Mouse (Mus musculus): ENCODE results near the gene Gli3. TPM values are rescaled to one million over a fixed set of nuclear protein-coding genes. Genes with fewer than 3 reads are reported as not detected.
A peak's percentile ranks its signal among the peaks of the same experiment; 100 is the strongest.

Gli3 gene
- polyA plus RNA-seq, 1 experiment from 2014 or later: 4.8 TPM

GRCm38 (mm10) chr13:15461926-15462325, 1.1 kb upstream of the Gli3 start:
- no peaks in the 10 kb centered on the region for H3K9me3 ChIP-seq (replicated peaks; ENCODE audit: control insufficient read depth, low read length, poor library complexity, severe bottlenecking)
- H3K27ac ChIP-seq (ENCODE audit: low read length): no peak overlapping the region
- H3K27me3 ChIP-seq (ENCODE audit: control insufficient read depth, insufficient read depth, low read depth, low read length): peaks cover 3% of the 10 kb centered on the region
- H3K4me1 ChIP-seq (ENCODE audit: control insufficient read depth, insufficient read depth, low read length): peaks cover 13% of the 10 kb centered on the region
- H3K36me3 ChIP-seq (ENCODE audit: control insufficient read depth, insufficient read depth, low read length): no peaks in the 10 kb centered on the region
- H3K4me2 ChIP-seq (ENCODE audit: low read length): peak overlapping the region; percentile 26
- no peak overlapping the region for H3K9ac ChIP-seq (ENCODE audit: low read depth, low read length)
- no peak overlapping the region for H3K4me3 ChIP-seq (ENCODE audit: low read depth, low read length)
- 17% methylated on average over 7 of the region's 7 CpGs for WGBS
- no peak for ATAC-seq

- H3K9ac ChIP-seq (ENCODE audit: low read depth, low read length): peak overlapping the region; percentile 75
- no peaks in the 10 kb centered on the region for H3K9me3 ChIP-seq (replicated peaks; ENCODE audit: control insufficient read depth, low read length, poor library complexity, severe bottlenecking)
- H3K27me3 ChIP-seq (ENCODE audit: control insufficient read depth, insufficient read depth, low read depth, low read length): peaks cover 3% of the 10 kb centered on the region
- 2% methylated on average over 39 of the region's 70 CpGs for WGBS
- peak overlapping the region; percentile 83 for H3K27ac ChIP-seq (ENCODE audit: low read length)
- no peaks in the 10 kb centered on the region for H3K36me3 ChIP-seq (ENCODE audit: control insufficient read depth, insufficient read depth, low read length)
- H3K4me1 ChIP-seq (ENCODE audit: control insufficient read depth, insufficient read depth, low read length): peaks cover 20% of the 10 kb centered on the region
- H3K4me2 ChIP-seq (ENCODE audit: low read length): peak overlapping the region; percentile 98
- peak; percentile 48 for ATAC-seq
- H3K4me3 ChIP-seq (ENCODE audit: low read depth, low read length): peak overlapping the region; percentile 78
These were observed 551 bp downstream of the Gli3 start for GRCm38 (mm10) chr13:15463492-15464080.

GRCm38 (mm10) chr13:15464081-15464526, 1.1 kb downstream of the Gli3 start:
- H3K4me3 ChIP-seq (ENCODE audit: low read depth, low read length): peak overlapping the region; percentile 78
- H3K36me3 ChIP-seq (ENCODE audit: control insufficient read depth, insufficient read depth, low read length): no peaks in the 10 kb centered on the region
- H3K9me3 ChIP-seq (replicated peaks; ENCODE audit: control insufficient read depth, low read length, poor library complexity, severe bottlenecking): no peaks in the 10 kb centered on the region
- H3K4me2 ChIP-seq (ENCODE audit: low read length): peak overlapping the region; percentile 98
- peaks cover 3% of the 10 kb centered on the region for H3K27me3 ChIP-seq (ENCODE audit: control insufficient read depth, insufficient read depth, low read depth, low read length)
- H3K9ac ChIP-seq (ENCODE audit: low read depth, low read length): peak overlapping the region; percentile 75
- peak overlapping the region; percentile 83 for H3K27ac ChIP-seq (ENCODE audit: low read length)
- H3K4me1 ChIP-seq (ENCODE audit: control insufficient read depth, insufficient read depth, low read length): peaks cover 20% of the 10 kb centered on the region
- peak; percentile 46 for ATAC-seq
- WGBS: under 1% methylated on average over 50 of the region's 51 CpGs

GRCm38 (mm10) chr13:15464741-15465250, 1.8 kb downstream of the Gli3 start:
- 3% methylated on average over 11 of the region's 11 CpGs for WGBS

GRCm38 (mm10) chr13:15466496-15466895, 3.5 kb downstream of the Gli3 start:
- Histone ChIP-seq H3K4me3 (ENCODE audit: low read depth, low read length) (no peak overlapping the region), H3K27ac (ENCODE audit: low read length) (no peak overlapping the region), H3K36me3 (ENCODE audit: control insufficient read depth, insufficient read depth, low read length) (no peaks in the 10 kb centered on the region), H3K4me2 (ENCODE audit: low read length) (peak overlapping the region; percentile 29), H3K9me3 (replicated peaks; ENCODE audit: control insufficient read depth, low read length, poor library complexity, severe bottlenecking) (no peaks in the 10 kb centered on the region), H3K4me1 (ENCODE audit: control insufficient read depth, insufficient read depth, low read length) (peaks cover 26% of the 10 kb centered on the region), H3K9ac (ENCODE audit: low read depth, low read length) (no peak overlapping the region), H3K27me3 (ENCODE audit: control insufficient read depth, insufficient read depth, low read depth, low read length) (peaks cover 3% of the 10 kb centered on the region; the same call in 1 of the 2 replicates)
- WGBS: 23% methylated on average over 6 of the region's 6 CpGs
- no peak for ATAC-seq

More at GRCm38 (mm10) chr13:15464741-15465250, 1.8 kb downstream of the Gli3 start:
- H3K9ac ChIP-seq (ENCODE audit: low read depth, low read length): peak overlapping the region; percentile 75; the same call in 1 of the 2 replicates
- peak overlapping the region; percentile 83 for H3K27ac ChIP-seq (ENCODE audit: low read length)
- peaks cover 20% of the 10 kb centered on the region for H3K4me1 ChIP-seq (ENCODE audit: control insufficient read depth, insufficient read depth, low read length)
- H3K4me3 ChIP-seq (ENCODE audit: low read depth, low read length): peak overlapping the region; percentile 78
- peak overlapping the region; percentile 98 for H3K4me2 ChIP-seq (ENCODE audit: low read length)
- no peak for ATAC-seq
- no peaks in the 10 kb centered on the region for H3K36me3 ChIP-seq (ENCODE audit: control insufficient read depth, insufficient read depth, low read length)
- peaks cover 3% of the 10 kb centered on the region for H3K27me3 ChIP-seq (ENCODE audit: control insufficient read depth, insufficient read depth, low read depth, low read length)
- no peaks in the 10 kb centered on the region for H3K9me3 ChIP-seq (replicated peaks; ENCODE audit: control insufficient read depth, low read length, poor library complexity, severe bottlenecking)

GRCm38 (mm10) chr13:15467409-15467808, 4.4 kb downstream of the Gli3 start:
- Histone ChIP-seq H3K36me3 (ENCODE audit: control insufficient read depth, insufficient read depth, low read length) (no peaks in the 10 kb centered on the region), H3K9me3 (replicated peaks; ENCODE audit: control insufficient read depth, low read length, poor library complexity, severe bottlenecking) (no peaks in the 10 kb centered on the region), H3K4me3 (ENCODE audit: low read depth, low read length) (no peak overlapping the region), H3K27ac (ENCODE audit: low read length) (no peak overlapping the region), H3K9ac (ENCODE audit: low read depth, low read length) (no peak overlapping the region), H3K4me1 (ENCODE audit: control insufficient read depth, insufficient read depth, low read length) (peaks cover 27% of the 10 kb centered on the region), H3K27me3 (ENCODE audit: control insufficient read depth, insufficient read depth, low read depth, low read length) (peaks cover 2% of the 10 kb centered on the region; the same call in 1 of the 2 replicates), H3K4me2 (ENCODE audit: low read length) (peak overlapping the region; percentile 29)
- WGBS: 30% methylated on average over 3 of the region's 3 CpGs
- no peak for ATAC-seq

- Histone ChIP-seq H3K36me3 (ENCODE audit: control insufficient read depth, insufficient read depth, low read length) (no peaks in the 10 kb centered on the region), H3K9ac (ENCODE audit: low read depth, low read length) (no peak overlapping the region), H3K4me1 (ENCODE audit: control insufficient read depth, insufficient read depth, low read length) (peaks cover 22% of the 10 kb centered on the region), H3K4me3 (ENCODE audit: low read depth, low read length) (no peak overlapping the region), H3K27ac (ENCODE audit: low read length) (no peak overlapping the region), H3K27me3 (ENCODE audit: control insufficient read depth, insufficient read depth, low read depth, low read length) (no peaks in the 10 kb centered on the region; the same call in 1 of the 2 replicates), H3K4me2 (ENCODE audit: low read length) (peak overlapping the region; percentile 12), H3K9me3 (replicated peaks; ENCODE audit: control insufficient read depth, low read length, poor library complexity, severe bottlenecking) (no peaks in the 10 kb centered on the region)
- WGBS: 25% methylated on average over 4 of the region's 4 CpGs
- ATAC-seq: no peak
These were observed 5.4 kb downstream of the Gli3 start for GRCm38 (mm10) chr13:15468421-15468820.

- H3K4me2 ChIP-seq (ENCODE audit: low read length): no peak overlapping the region
- no peak overlapping the region for H3K9ac ChIP-seq (ENCODE audit: low read depth, low read length)
- no peaks in the 10 kb centered on the region for H3K27me3 ChIP-seq (ENCODE audit: control insufficient read depth, insufficient read depth, low read depth, low read length)
- no peaks in the 10 kb centered on the region for H3K9me3 ChIP-seq (replicated peaks; ENCODE audit: control insufficient read depth, low read length, poor library complexity, severe bottlenecking)
- no peak for ATAC-seq
- H3K4me1 ChIP-seq (ENCODE audit: control insufficient read depth, insufficient read depth, low read length): peaks cover 15% of the 10 kb centered on the region
- 62% methylated on average over 3 of the region's 3 CpGs for WGBS
- no peaks in the 10 kb centered on the region for H3K36me3 ChIP-seq (ENCODE audit: control insufficient read depth, insufficient read depth, low read length)
- no peak overlapping the region for H3K27ac ChIP-seq (ENCODE audit: low read length)
- no peak overlapping the region for H3K4me3 ChIP-seq (ENCODE audit: low read depth, low read length)
These were observed 7.0 kb downstream of the Gli3 start for GRCm38 (mm10) chr13:15470056-15470455.

GRCm38 (mm10) chr13:15472712-15473111, 9.7 kb downstream of the Gli3 start:
- 60% methylated on average over 3 of the region's 3 CpGs for WGBS
- ATAC-seq: no peak
- H3K4me3 ChIP-seq (ENCODE audit: low read depth, low read length): no peak overlapping the region

More at GRCm38 (mm10) chr13:15472712-15473111, 9.7 kb downstream of the Gli3 start:
- Histone ChIP-seq H3K27me3 (ENCODE audit: control insufficient read depth, insufficient read depth, low read depth, low read length) (no peaks in the 10 kb centered on the region), H3K9ac (ENCODE audit: low read depth, low read length) (no peak overlapping the region), H3K4me1 (ENCODE audit: control insufficient read depth, insufficient read depth, low read length) (peaks cover 11% of the 10 kb centered on the region), H3K36me3 (ENCODE audit: control insufficient read depth, insufficient read depth, low read length) (no peaks in the 10 kb centered on the region), H3K9me3 (replicated peaks; ENCODE audit: control insufficient read depth, low read length, poor library complexity, severe bottlenecking) (no peaks in the 10 kb centered on the region), H3K27ac (ENCODE audit: low read length) (no peak overlapping the region), H3K4me2 (ENCODE audit: low read length) (no peak overlapping the region)

All from midbrain, embryonic 16.5 days (tissue).